Mouse (Mus musculus): ENCODE measurements at regions not wholly inside any gene's neighbourhood (a gene's known extent, or its start where the extent isn't known, plus 50 kb on each side); places are given as distances from the start of the nearest gene placed in this dataset.

DNA sequence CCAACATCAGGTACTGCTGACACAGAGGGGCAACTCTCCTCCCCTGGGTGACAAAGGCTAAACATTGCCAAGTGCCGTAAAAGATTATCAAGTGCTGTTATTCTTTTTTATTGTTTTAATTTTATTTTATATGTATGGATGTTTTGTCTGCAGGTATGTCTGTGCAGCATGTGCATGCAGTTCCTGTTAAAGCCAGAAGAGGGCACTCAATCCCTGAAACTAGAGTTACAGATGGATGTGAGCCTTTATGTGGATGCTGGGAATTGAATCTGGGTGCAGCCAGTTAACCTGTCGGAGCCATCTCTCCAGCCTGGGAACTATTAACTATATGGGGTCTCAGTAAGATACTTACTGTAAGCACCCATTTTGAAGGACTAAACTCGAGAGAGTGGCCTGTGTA lies 104.4 kb upstream of the Slc22a12 start:
- no peak for ATAC-seq (ENCODE audit: poor library complexity, severe bottlenecking)

- no peak for ATAC-seq (ENCODE audit: poor library complexity, severe bottlenecking)
Observed at GRCm38 (mm10) chr19:6645912-6646311, 103.1 kb upstream of the Slc22a12 start.

DNA sequence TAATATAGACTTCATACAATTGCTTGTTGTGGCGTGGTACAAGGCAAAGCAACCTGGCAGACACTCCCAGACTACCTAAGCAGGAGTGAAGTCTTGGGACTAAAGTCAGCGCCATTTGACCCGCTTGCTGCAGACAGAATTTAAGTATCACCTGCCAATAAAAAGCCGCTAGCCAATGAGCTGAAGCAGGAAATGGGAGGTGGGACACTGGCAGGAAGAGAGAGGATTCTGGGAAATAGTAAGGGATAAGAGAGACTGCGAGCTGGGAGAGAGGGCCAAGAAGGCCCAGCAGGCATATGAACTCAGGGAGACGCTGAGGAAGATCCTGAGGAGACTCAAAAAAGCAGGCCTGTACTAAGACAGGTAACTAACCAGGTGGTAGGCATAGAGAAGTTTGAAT lies 102.0 kb upstream of the Slc22a12 start:
- no peak for ATAC-seq (ENCODE audit: poor library complexity, severe bottlenecking)

DNA sequence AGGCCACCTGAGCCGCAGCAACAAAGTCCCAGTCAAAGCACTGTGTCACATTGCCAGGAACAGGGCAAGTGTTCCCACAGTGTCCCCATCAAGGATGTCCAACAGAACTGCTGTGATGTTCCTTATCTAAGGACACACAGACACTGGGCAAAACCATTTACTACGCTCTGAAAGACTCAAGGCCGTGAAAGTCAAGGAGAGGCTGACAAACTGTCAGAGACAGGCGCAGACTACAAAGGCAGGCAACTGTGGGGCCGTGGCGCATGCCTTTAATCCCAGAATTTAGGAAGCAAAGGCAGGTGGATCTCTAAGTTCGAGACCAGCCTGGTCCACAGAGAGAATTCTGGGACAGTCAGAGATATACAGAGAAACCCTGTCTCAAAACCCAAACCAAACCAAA lies 96.8 kb upstream of the Slc22a12 start:
- ATAC-seq (ENCODE audit: poor library complexity, severe bottlenecking), result no peak

DNA sequence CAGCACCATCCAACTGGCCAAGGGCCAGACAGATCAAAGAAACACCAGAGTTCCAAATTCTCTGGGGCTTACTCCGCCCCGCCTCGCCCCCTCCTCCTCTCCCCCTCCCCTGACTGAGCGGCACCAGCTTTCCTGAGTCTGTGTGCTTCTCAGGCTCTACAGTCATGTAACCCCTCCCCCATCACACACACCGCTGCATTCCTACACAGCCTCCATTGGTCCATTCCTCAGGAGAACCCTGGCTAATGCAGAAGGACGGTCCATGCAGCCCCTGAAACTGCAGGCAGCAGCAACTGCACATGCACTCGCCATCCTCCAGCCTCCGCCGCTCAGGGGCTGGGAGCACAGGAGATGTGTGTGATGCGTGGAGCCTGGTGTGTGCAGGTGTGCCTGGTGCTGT lies 90.6 kb upstream of the Slc22a12 start:
- ATAC-seq (ENCODE audit: poor library complexity, severe bottlenecking), result no peak

DNA sequence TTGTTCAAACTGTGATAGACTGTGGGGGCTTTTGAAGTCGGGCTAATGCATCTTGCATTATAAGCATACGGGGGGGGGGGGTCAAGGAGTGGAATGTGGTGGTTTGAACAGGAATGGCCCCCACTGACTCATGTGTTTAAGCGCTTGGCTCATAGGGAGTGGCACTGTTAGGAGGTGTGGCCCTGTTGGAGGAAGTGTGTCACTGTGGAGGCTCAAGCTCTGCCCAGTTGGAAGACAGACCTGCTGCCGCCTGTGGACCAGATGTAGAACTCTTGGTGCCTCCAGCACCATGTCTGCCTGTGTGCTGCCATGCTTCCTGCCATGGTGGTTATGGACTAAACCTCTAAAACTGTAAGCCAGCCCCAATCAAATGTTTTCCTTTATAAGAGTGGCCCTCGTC lies 89.0 kb upstream of the Slc22a12 start:
- ATAC-seq (ENCODE audit: poor library complexity, severe bottlenecking), result no peak

DNA sequence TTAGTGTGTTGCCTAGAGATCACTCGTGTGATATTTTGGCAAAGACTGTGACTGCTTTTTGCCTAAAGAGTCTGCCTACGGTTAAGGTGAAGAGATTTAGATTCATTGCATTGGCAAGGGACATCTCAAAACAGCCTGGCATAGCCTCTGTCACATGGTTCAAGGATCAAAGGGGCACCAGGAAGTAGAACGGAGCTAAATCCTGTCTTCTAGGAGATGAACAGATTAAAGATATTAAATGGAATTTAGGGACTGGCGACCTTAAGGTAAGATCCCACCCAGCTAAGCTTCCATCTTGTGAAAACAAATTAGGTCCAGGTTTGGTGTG lies 87.7 kb upstream of the Slc22a12 start:
- no peak for ATAC-seq (ENCODE audit: poor library complexity, severe bottlenecking)

DNA sequence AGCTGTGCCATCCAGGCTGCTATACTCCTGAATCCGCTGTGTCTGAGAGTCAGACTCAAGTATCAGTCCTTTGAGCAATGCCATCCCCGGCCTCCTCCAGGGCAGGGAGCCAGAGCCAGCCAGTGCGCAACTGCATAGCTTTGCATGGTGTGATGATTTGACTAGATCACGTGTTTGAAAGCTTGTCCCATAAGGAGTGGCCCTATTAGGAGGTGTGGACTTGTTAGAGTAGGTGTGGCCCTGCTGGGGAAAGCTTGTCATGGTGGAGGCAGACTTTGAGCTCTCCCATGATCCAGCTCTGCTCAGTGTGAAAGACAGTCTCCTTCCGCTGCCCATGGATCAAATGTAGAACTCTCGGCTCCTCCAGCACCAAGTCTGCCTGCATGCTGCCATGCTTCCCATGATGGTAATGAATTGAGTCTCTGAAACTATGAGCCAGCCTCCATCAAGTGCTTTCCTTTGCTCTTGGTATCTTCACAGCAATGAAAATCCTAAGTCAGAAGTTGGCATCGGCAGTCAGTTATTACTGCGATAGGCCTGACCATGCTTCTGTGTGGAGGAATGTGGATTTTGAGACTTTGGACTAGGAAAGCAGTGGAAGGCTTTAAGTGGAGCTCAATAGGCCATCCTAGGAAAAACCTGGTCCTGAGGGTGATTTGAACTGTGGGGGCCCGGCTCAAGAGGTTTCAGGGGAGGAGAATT lies 87.2 kb upstream of the Slc22a12 start:
- no peak for ATAC-seq (ENCODE audit: poor library complexity, severe bottlenecking)

DNA sequence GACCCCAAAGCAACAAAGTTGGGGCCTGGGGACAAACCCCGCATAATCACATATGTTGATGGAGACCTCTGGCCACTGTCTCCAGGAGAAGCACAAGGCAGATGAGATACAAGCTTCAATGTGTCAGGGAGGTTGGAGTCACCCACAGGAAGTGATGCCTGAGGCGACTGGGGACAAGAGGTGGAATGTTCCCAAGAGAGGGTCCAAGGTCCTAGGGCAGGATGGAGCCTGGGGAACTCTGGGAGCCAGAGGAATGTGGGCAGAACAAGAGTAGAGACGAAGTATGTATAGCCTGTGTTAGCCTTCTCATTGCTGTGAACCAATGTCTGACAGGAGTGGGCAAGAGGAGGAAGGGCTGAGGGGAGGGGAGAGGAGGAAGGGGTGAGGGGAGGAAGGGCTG lies 82.7 kb upstream of the Slc22a12 start:
- ATAC-seq (ENCODE audit: poor library complexity, severe bottlenecking), result no peak

DNA sequence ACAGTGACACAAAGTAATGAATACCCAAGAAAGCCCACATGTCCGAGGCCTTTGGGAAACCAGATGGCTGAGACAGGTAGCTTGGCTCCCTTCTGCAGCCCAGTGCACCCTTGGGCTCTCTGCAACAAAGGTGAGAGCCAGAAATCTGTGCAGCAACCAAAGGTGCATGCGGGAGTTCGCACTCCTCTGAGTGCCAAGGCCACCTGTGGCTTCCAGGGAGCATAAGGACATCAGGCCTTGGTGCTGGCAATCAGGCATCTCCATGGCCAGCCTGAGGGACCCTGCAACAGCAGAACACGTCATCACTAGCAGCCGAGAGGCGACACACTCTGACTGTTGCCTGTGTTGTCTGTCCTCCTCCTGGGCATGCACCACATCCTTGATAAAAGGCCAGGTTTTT lies 78.2 kb upstream of the Slc22a12 start:
- ATAC-seq (ENCODE audit: poor library complexity, severe bottlenecking), result no peak

DNA sequence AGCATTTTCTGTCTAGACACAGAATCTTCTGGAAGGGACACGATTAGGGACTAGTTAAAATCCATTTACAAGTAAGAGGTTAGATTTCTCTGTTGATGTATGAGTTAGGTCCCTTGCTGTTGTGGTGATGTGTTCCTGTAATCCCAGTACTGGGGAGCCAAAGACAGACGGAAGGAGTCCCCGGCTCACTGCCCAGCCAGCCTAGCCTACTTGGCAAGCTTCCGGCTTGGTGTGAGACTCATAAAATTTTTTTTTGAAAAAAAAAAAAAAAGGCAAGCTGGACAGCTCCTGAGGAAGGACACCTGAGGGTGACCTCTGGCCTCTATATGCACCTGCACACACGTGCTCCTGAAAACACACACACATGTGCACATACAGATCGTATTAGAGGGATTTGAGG lies 76.7 kb upstream of the Slc22a12 start:
- no peak for ATAC-seq (ENCODE audit: poor library complexity, severe bottlenecking)

DNA sequence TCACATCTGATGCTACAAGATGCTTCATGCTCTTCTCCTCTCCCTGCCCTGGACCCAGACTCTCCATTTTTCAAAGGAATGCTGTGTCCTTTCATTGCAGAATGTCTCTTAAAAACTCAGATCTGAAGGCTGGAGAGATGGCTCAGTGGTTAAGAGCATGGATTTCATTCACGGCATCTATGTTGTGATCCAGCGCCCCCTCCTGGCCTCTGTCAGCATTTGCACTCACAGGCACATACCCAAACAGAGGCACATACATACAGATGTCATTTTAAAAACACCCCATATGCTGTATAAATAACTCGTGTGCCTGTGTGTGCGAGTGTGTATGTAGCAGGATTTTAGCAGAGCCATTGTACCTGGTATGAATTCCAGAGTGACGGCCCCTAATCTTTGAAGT lies 73.8 kb upstream of the Slc22a12 start:
- ATAC-seq (ENCODE audit: poor library complexity, severe bottlenecking), result no peak

- ATAC-seq (ENCODE audit: poor library complexity, severe bottlenecking), result no peak
Observed at GRCm38 (mm10) chr19:6612441-6612840, 69.6 kb upstream of the Slc22a12 start.

DNA sequence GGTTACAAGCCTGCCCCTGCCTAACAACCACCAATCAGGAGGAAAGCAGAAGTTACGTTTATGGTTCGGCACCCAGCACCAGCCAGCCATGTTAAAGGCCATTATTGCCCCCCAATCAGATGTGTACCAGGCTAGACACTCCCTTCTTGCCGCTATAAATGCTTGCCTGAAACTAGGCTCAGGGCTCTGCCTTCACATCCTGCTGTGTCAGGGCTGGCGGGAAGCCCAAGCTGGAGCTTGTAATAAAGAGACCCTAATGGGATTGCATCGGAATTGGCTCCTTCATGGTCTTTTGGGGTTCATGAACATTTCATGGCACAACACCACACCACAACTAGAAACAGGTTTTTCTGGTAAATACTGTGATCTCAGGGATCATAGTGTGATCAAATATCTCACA lies 69.1 kb upstream of the Slc22a12 start:
- no peak for ATAC-seq (ENCODE audit: poor library complexity, severe bottlenecking)

- ATAC-seq (ENCODE audit: poor library complexity, severe bottlenecking), result no peak
Observed at GRCm38 (mm10) chr19:6610715-6611114, 67.9 kb upstream of the Slc22a12 start.

GRCm38 (mm10) chr19:6610051-6610450 lies 67.2 kb upstream of the Slc22a12 start:
- ATAC-seq (ENCODE audit: poor library complexity, severe bottlenecking), result no peak

DNA sequence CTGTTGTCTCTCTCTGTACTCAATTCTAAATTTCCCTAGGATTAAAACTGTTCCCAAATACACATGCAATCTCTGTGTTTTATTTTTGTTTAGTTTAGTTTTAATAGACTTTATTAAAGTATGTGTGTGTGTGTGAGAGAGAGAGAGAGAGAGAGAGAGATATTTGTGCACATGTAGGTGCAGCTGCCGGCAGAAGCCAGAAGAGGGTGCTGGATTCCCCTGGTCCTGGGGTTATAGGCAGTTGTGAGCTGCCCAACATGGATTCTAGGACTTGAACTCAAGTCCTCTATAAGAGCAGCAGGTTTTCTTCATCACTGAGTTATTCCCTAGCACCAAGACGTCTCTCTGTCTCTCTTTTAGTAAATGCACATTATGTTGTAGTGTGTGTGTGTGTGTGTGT lies 64.7 kb upstream of the Slc22a12 start:
- ATAC-seq (ENCODE audit: poor library complexity, severe bottlenecking), result no peak

- no peak for ATAC-seq (ENCODE audit: poor library complexity, severe bottlenecking)
Observed at GRCm38 (mm10) chr19:6606667-6607066, 63.8 kb upstream of the Slc22a12 start.

DNA sequence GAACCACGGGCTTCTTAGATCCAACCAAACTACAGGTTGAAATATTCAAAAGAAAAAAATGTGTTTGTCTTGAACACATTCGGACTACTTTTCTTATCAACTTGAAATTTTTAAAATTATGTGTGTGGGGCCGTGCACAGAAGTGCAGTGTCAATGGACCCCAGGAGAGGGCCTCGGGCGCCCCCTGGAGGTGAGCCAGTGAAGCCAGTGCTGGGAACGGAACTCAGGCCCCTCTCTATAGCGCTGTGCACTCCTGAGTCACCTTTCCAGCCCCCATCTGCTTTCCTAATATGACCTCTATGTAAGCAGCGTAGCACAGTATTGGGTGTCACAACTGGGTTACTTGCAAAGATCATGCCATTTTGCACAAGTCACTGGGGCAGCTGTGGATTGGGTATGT lies 61.9 kb upstream of the Slc22a12 start:
- no peak for ATAC-seq (ENCODE audit: poor library complexity, severe bottlenecking)

GRCm38 (mm10) chr19:6600873-6601530 lies 58.2 kb upstream of the Slc22a12 start:
- ATAC-seq (ENCODE audit: poor library complexity, severe bottlenecking), result no peak

DNA sequence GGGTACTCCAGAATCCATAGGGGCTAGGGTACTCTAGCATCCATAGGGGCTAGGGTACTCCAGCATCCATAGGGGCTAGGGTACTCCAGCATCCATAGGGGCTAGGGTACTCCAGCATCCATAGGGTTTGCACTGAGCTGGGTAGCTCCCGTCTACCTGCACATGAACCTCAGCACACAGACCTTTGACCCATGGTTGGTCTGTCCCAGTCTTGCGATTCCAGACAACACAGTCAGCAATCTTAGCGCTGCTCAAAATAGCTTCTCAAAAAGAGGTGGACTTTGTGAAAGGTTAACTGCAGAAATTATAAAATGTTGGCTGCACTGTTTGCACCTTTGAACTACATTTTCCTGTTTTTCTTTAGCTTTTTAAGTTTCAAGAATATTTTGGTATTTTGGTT lies 56.4 kb upstream of the Slc22a12 start:
- ATAC-seq (ENCODE audit: poor library complexity, severe bottlenecking), result no peak

- no peak for ATAC-seq (ENCODE audit: poor library complexity, severe bottlenecking)
Observed at GRCm38 (mm10) chr19:6598186-6598585, 55.4 kb upstream of the Slc22a12 start.

DNA sequence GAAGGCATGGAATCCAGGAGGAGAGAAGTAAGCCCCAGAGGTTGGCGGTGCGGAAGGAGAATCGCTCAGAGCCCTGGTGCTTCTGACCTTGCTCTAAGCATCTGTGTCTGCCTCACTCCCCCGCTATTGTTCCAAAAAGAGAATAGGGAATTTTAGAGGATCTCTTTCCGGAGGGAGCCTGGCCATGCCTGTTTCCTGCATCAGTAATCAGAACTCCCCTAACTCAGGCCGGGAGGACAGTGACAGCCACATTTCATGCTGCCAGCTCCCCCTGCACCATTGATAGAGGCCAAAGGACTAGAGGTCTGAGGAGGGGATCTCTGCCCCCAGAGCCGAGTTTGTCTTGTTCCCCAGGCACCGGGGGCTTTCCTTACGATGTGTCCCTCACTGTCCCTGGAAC lies 53.0 kb upstream of the Slc22a12 start:
- no peak for ATAC-seq (ENCODE audit: poor library complexity, severe bottlenecking)

All from megakaryocyte, adult 5-6 weeks (primary cell).